ENCODE assay signal across 19 mouse cellular contexts in the genomic region with DNA sequence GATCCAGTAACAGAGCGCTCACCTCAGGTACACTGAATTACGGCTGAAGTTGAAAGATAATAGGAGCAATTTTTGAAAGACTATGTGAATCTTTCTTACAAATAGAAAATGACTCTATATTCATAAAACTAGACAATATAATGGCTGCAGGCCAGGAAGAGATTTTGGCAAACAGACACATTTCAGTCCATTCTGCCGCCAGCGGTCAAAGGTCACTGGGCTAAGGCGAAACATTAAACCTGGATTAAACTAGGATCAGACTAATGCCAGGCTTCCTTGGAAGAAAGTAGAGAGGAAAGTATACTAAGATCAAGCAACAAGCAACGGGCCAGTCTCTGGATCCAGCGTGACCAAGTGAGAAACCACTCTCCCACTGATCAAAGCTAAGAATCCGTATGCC. TPM values are rescaled to one million over a fixed set of nuclear protein-coding genes. Genes with fewer than 3 reads are reported as not detected.
DNase-seq lines count a peak whose midpoint lies in the region; ATAC-seq lines count a peak whose summit lies in the region.
"Had no signal": no experiment of that assay in that cellular context is flagged by ENCODE, and none has a peak within 500 bp of the region (broad histone marks: within the 10 kb centered on the region; RNA-seq: fewer than 3 reads in every experiment).

No protein-coding gene starts in this region.

- no peaks in the 10 kb centered on the region for H3K9me3 ChIP-seq in midbrain, embryonic 11.5 days (ENCODE audit: control insufficient read depth, low read length)
- no peaks in the 10 kb centered on the region for H3K9me3 ChIP-seq in midbrain, embryonic 16.5 days (replicated peaks; ENCODE audit: control insufficient read depth, low read length, poor library complexity, severe bottlenecking)
- H3K9me3 ChIP-seq: hindbrain, embryonic 12.5 days; limb, embryonic 12.5 days; liver, embryonic 13.5 days; megakaryocyte, embryonic 14.5 days; midbrain, embryonic 15.5 days; neural tube, embryonic 15.5 days had no signal

- H3K36me3 ChIP-seq in midbrain, embryonic 11.5 days (ENCODE audit: control insufficient read depth, insufficient read depth, low read length) = no peaks in the 10 kb centered on the region
- H3K36me3 ChIP-seq in midbrain, embryonic 16.5 days (ENCODE audit: control insufficient read depth, insufficient read depth, low read length) = no peaks in the 10 kb centered on the region
- H3K36me3 ChIP-seq: hindbrain, embryonic 12.5 days; limb, embryonic 12.5 days; liver, embryonic 13.5 days; midbrain, embryonic 15.5 days; neural tube, embryonic 15.5 days had no signal

- DNase-seq in heart, adult 11 months = peak; percentile 15
- DNase-seq in heart, postnatal 10 days = no peak
- DNase-seq in midbrain, embryonic 11.5 days (ENCODE audit: low spot score, missing footprints) = peak; percentile 59
- DNase-seq in kidney, postnatal 10 days = peak; percentile 71
- no peak for DNase-seq in frontal cortex, postnatal 14 days (ENCODE audit: low spot score in 2 of 2)
- DNase-seq in urinary bladder, postnatal 10 days (ENCODE audit: low spot score) = no peak
- DNase-seq: cerebellum, adult 2 months; cerebellum, postnatal 36 days; gastrocnemius, postnatal 36 days; liver, embryonic 13.5 days; lung, postnatal 10 days; spleen, adult 18-20 months; thymus, postnatal 36 days had no signal

- intact Hi-C loops in heart, postnatal 10 days (cut with DNase I) = no loop called here

- H3K27me3 ChIP-seq in midbrain, embryonic 11.5 days (ENCODE audit: control insufficient read depth, insufficient read depth, low read length) = no peaks in the 10 kb centered on the region
- no peaks in the 10 kb centered on the region for H3K27me3 ChIP-seq in midbrain, embryonic 16.5 days (ENCODE audit: control insufficient read depth, insufficient read depth, low read depth, low read length)
- H3K27me3 ChIP-seq: hindbrain, embryonic 12.5 days; limb, embryonic 12.5 days; liver, embryonic 13.5 days; midbrain, embryonic 15.5 days; neural tube, embryonic 15.5 days had no signal

- no peaks in the 10 kb centered on the region for H3K4me1 ChIP-seq in midbrain, embryonic 11.5 days (ENCODE audit: control insufficient read depth, insufficient read depth, low read length)
- no peaks in the 10 kb centered on the region for H3K4me1 ChIP-seq in midbrain, embryonic 16.5 days (ENCODE audit: control insufficient read depth, insufficient read depth, low read length)
- H3K4me1 ChIP-seq: hindbrain, embryonic 12.5 days; liver, embryonic 13.5 days; megakaryocyte, embryonic 14.5 days; midbrain, embryonic 15.5 days; neural tube, embryonic 15.5 days had no signal

- no peak overlapping the region for H3K4me3 ChIP-seq in midbrain, embryonic 11.5 days (ENCODE audit: low read depth, low read length)
- H3K4me3 ChIP-seq in midbrain, embryonic 16.5 days (ENCODE audit: low read depth, low read length) = no peak overlapping the region
- H3K4me3 ChIP-seq: hindbrain, embryonic 12.5 days; limb, embryonic 12.5 days; liver, embryonic 13.5 days; megakaryocyte, embryonic 14.5 days; midbrain, embryonic 15.5 days; neural tube, embryonic 15.5 days had no signal

- no peak overlapping the region for H3K4me2 ChIP-seq in midbrain, embryonic 11.5 days
- no peak overlapping the region for H3K4me2 ChIP-seq in midbrain, embryonic 16.5 days (ENCODE audit: low read length)
- H3K4me2 ChIP-seq: hindbrain, embryonic 12.5 days; limb, embryonic 12.5 days; liver, embryonic 13.5 days; midbrain, embryonic 15.5 days; neural tube, embryonic 15.5 days had no signal

- H3K9ac ChIP-seq in midbrain, embryonic 11.5 days (ENCODE audit: low read length) = no peak overlapping the region
- H3K9ac ChIP-seq in midbrain, embryonic 16.5 days (ENCODE audit: low read depth, low read length) = no peak overlapping the region
- H3K9ac ChIP-seq: hindbrain, embryonic 12.5 days; limb, embryonic 12.5 days; liver, embryonic 13.5 days; midbrain, embryonic 15.5 days; neural tube, embryonic 15.5 days had no signal

- 68% methylated on average over 8 of the region's 8 CpGs for WGBS in midbrain, embryonic 11.5 days
- 61% methylated on average over 8 of the region's 8 CpGs for whole genome bisulfite sequencing in midbrain, embryonic 16.5 days

- no peak for ATAC-seq in midbrain, embryonic 11.5 days (ENCODE audit: low FRiP score)
- no peak for ATAC-seq in midbrain, embryonic 16.5 days
- ATAC-seq: midbrain, embryonic 15.5 days had no signal

- no peak overlapping the region for H3K27ac ChIP-seq in midbrain, embryonic 11.5 days (ENCODE audit: low read depth, low read length)
- no peak overlapping the region for H3K27ac ChIP-seq in midbrain, embryonic 16.5 days (ENCODE audit: low read length)
- H3K27ac ChIP-seq: hindbrain, embryonic 12.5 days; limb, embryonic 12.5 days; liver, embryonic 13.5 days; midbrain, embryonic 15.5 days; neural tube, embryonic 15.5 days had no signal

RNA-seq across cellular contexts. Expression of gene Npnt, which starts 11.1 kb away (rescaled TPM):
- total RNA-seq in heart, postnatal 10 days (2021) = 1 to 10 TPM; 4.6 to 4.7 TPM
- 7.6 and 7.9 TPM in 2 replicates for polyA plus RNA-seq in midbrain, embryonic 11.5 days (2014; fragmentation: Nextera tagmentation; extraction: Ambion mirVana)
- 25.5 and 33.0 TPM in 2 replicates for polyA plus RNA-seq in midbrain, embryonic 16.5 days (2015; fragmentation: Nextera tagmentation; extraction: Ambion mirVana)

Comparison
In these comparisons a context has a peak if more than half of its experiments do, and no peak if none do; other contexts are left out.
1. DNase-seq: peak in heart, adult 11 months (single experiment), midbrain, embryonic 11.5 days (single experiment) and kidney, postnatal 10 days (single experiment); none in heart, postnatal 10 days (0 of 2), frontal cortex, postnatal 14 days (0 of 2) and urinary bladder, postnatal 10 days (single experiment).